Mouse (Mus musculus) brain, adult 2 months (tissue): Measurements from ENCODE around the gene Ppp2r2c.

Experiments used
- DNase-seq: peaks from one replicate; pipeline ENCODE4 v3.0.0; 2011; ENCODE audit warnings: low read depth, low spot score

The Ppp2r2c gene

DNA sequence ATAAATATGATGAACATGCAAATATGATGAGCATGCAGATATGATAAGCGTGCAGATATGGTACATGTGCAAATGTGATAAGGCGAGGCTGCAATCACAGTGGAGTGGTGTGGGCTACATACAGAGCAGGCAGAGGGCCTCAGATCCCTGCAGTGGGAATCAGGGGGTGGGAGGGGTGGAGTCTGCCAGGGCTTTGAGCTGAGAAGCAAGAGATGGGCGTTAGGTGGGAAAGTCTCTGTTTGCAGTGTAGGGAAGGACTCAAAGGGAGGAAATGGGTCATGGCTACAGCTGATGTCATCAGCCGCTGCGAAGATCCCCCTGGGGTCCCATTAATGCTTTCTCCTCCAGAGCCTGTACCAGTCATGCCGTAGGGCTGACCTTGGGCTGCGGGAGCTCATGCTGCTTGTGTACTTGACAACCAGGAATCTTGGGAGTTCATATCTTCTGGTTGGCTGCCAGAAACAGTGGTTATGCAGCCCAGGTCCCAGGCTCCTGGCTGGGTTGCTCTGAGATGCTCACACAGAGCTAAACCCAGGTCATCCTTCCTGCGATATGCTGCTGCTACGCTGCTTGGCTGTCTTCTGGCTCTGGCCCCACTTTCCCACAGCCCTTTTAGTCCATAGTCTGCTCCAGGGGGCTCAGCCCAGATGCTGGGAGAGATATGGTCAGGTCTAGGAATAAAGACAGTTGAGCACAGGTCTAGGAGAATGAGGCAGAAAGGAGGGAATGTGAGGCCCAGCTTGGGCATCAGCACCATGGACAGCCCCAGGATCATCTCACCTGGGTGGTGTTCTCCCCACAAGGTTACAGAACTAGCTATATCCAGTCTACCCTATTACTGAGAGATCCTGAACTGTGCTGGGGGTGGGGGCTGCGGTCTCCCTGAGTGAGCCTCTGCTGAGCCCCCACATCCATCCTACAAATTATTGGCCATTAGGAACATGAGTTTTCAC lies 27.6 kb downstream of the Ppp2r2c start:
- DNase-seq = peak; percentile 82

DNA sequence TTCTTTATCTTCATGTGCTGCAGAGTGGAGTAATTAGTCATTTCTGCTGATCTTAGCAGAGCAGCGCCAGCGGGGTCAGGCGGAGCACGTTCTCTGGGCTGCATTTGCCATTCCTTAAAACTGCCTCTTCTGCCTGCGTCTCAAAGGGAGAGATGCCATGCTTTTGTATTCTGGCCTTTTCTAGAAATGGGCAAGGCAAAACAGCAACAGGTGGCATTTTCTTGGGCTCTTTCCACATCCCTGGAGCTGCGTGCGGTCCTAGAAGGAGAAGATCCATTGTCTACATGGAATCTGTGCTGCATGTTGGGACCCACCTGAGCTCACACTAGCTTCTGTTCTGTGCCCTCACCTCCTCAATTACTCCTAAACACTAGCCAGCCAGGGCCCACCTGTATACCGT lies 29.7 kb downstream of the Ppp2r2c start:
- peak; percentile 55 for DNase-seq

- DNase-seq = peak; percentile 67
Observed at GRCm38 (mm10) chr5:36898415-36899109, 30.2 kb downstream of the Ppp2r2c start.

DNA sequence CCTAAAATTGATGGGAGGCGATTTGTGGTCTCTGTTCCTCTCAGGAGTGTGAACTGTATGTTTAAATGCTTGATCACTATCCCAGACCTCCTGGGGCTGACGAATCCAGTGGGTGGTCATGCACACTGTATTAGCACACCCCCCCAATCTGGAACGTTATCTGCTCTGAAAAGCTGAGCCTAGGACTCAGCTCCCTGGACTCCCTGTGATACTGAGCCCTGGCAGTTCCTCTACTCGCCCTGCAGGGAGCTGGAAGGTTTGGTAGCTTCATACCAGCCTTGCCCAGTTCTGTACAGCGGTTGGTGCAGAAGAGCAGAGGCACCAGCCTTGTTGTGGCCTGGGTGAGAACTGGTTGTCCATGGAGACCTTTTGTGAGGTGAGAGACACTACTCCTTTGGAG lies 31.1 kb downstream of the Ppp2r2c start:
- DNase-seq = no peak

DNA sequence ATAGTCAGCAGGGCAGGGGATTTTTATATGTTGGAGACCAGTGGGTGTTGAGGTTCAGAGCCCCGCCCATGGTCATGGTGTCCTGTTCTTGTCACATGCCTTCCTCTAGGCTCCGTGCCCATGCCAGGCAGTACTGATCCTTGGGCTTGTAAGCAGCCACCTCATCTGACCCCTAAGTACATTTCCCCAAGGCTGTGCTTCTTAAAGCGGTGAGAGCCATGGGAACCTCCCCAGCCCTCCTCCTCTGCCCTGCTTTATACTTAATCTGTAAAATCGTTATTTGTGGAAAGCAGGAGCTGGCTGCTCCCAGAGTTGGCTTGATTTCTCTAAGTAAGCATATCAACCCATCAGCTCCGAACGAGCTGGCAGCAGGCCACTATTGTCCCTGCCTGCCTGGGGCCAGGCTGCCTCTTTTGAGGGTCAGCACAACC lies 31.9 kb downstream of the Ppp2r2c start:
- DNase-seq = peak; percentile 77

DNA sequence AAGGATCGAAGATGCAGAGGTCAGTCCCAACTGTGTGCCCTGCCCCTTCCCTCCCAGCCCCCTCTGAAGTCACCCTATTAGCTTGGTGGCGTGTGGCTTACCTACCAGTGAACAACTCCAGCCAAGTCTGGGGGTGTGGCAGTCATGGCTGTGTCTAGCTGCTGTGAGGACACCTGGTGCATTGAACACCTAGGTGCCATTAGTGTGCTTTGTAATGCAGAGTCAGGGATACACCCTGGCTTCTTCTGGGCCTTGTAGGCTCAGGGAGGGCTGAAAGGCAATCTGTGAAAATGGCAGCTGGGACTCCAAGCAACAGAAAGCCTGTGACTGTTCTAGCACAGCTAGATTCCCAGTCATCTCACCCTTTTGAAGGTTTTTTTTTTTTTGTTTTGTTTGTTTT lies 34.5 kb downstream of the Ppp2r2c start:
- DNase-seq = no peak

DNA sequence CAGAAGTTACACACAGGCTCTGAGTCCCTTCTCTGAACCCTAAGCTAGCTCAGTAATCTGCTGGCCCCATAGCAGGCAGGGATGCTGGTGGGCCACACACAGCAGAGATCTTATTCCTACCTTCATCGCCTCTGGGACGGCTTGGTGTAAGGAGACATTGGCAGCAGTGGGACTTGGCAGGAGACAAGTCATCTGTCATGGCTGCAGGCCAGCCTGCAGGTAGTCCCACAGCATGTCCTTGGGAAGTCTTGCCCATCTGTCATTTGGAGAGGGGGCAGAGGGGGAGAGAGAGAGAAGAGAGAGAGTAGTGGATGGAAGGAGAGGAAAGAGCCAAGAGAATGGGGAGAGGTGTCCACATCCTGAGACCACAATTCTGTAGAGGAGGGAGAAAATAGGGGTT lies 35.8 kb downstream of the Ppp2r2c start:
- peak; percentile 95 for DNase-seq

DNA sequence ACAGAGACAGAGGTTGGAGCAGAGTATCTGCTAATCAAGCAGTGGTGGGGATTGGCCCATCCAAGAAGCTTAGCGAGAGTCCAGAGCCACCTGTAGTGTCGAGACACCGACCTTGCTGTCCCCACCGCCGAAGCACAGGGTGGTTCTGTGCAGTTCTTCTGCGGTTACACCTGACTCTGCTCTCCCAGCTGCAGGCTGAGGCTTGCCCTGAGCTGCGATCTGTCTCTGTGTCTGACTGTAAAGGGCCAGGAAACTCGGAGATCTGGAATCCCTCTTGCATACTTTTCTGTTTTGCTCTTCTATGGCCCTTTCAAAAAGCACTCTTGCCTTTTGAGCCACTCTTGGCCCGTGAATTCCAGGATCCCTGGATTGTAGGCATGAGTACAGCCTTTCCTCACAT lies 36.4 kb downstream of the Ppp2r2c start:
- no peak for DNase-seq

- DNase-seq = no peak
Observed at GRCm38 (mm10) chr5:36905216-36905615, 36.9 kb downstream of the Ppp2r2c start.

DNA sequence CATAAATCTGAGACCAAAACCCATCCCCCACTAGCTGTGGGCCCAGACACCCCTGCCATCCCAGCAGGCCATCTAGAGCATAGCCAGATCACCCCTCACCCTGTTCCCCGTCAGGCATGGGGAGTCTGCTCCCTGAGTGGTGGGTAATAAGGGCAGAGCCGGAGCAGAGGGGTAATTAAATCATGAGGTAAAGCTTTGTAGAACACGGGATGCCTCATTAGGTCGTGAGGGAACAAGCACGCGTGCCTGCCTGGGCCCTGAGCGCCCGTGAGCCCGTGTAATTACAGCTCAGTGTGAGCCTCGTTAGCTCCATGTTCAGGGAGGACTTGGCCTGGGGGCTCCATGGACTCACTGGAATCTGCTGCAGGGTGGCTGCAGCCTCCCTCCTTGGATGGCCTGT lies 39.4 kb downstream of the Ppp2r2c start:
- no peak for DNase-seq

GRCm38 (mm10) chr5:36909545-36909944 lies 41.2 kb downstream of the Ppp2r2c start:
- no peak for DNase-seq

DNA sequence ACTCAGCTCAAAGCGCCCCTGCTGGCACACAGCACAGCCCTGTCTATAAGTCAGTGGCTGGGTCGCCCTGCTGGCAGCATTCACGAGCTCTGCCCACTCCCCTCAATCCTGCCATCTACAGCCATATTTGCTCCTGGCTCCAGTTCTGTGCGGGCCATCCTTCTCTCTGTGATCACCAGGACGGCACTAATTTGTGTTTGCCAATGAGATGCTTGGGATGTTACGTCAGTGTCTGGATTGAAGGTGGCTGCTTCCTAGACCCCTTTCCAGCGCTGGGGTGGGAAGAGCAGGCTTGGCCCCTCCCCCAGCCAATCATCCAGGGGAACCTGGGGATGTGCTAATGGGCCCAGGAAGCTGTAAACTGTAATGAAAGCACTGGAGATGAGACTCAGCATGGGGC lies 42.7 kb downstream of the Ppp2r2c start:
- DNase-seq = no peak

DNA sequence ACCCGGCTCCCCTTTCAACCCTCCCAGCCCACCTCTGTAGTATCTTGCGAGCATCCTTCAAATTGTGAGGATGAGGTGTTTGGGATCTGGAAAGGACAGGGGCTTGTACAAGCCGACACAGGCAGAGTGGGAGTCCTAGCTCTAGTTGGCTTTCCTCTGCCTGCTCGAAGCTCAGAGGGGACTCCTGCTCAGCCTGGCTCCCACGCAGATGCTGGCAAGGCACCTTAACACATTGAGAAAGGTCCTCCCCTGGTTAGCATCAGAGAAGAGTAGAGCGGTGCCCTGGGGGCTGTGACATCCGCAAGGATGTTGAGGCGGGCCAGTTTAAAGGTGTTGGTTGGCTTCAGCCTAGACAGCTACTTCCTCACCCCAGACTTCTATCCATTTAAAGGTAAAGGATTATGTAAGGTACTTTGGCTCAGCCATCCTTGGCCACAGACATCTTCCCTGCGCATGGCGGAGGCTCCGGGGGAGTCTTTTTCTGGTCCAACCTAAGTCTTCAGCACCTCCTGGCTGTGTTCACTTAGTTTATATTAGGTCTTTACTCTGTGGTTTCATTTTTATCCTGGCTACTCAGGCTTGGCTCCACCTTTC lies 43.5 kb downstream of the Ppp2r2c start:
- peak; percentile 75 for DNase-seq

DNA sequence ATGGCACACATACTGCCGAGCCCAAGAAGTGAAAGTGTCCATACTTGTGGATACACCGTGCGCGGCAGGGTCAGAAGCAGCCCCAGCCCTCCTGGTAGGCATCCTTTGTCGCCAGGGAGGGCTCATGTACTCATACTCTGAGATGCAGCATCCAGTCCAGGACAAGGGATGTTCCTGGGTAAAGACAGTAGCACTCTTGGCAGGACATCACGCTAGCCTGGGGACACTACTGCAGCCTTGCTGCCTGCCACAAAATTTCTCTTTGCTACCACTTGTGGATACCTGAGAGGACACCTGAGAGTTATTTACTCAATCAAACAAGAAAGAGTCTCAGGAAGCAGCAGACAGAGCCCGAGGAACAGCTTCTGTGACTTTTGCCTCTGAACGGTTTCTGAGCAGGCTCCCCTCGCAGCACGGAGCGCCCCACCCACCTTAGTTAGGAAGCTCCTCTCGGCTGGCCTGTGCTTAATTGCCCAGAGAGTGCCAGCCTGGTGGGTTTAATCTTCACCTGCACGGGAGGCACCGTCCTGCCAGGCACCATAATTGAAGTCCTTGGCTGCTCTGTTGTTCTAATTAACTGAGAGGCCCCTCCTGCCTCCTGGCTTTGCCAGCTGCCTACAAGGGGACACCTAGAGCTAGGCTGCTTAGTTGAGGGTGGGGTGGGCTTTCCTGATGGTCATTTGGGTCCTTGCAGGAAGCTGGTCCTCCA lies 44.4 kb downstream of the Ppp2r2c start:
- no peak for DNase-seq

DNA sequence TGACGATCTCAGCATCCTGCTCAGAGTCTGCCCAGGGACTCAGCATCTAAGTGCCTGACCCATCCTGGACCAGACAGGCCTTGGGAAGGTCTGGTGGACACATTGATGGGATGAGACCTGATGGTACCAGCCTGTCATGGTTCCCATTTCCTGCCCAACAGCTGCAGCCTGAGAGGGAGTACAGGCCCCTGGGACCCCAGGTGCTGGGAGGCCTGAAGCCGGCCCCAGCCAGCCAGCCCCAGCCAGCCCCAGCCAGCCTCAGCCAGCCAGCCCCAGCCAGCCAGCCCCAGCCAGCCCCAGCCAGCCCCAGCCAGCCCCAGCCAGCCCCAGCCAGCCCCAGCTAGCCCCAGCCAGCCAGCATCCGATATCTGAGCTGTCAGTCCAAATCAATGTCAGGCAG lies 46.9 kb downstream of the Ppp2r2c start:
- no peak for DNase-seq

GRCm38 (mm10) chr5:36916581-36916980 lies 48.3 kb downstream of the Ppp2r2c start:
- peak; percentile 85 for DNase-seq

DNA sequence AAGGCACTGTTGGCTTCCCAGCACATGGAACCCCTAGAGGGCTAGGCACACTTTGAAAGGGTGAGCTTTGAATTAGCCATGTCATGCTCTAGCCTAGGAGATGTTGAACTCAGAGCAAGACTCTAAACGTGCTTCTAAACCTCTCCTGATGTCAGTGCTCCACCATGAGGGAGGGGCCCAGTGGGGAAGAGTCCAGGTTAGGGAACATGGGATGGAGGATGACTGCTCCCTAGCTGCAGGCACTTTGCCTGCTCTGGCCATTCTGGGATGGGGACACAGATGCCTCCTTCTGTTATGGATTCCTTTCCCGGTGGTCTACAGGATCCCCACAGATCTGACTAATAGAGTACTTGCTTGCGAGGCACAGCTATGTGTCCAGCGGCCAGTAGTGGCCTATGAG lies 48.9 kb downstream of the Ppp2r2c start:
- DNase-seq = no peak

- no peak for DNase-seq
Observed at GRCm38 (mm10) chr5:36918016-36918415, 49.7 kb downstream of the Ppp2r2c start.

- DNase-seq = no peak
Observed at GRCm38 (mm10) chr5:36920072-36920471, 51.8 kb downstream of the Ppp2r2c start.

DNA sequence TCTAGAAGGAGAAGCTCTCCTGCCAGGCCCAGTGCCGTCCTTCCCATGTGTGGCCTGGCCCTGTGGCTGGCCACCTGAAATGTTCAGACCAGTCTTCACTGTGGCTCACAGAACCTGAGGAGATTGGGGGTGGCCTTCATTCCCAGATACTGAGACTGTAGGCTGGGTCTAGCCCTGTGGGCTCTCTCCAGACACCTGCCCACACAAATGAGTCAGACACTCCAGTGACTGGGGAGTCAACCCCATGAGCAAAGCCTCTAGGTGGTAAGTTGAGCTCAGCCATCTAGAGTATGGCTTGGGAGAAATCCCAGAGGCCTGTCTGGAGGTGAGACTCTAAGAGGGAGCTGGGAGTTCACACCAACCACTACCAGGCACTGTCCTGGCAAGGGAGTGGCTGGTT lies 53.6 kb downstream of the Ppp2r2c start:
- DNase-seq = peak; percentile 81

DNA sequence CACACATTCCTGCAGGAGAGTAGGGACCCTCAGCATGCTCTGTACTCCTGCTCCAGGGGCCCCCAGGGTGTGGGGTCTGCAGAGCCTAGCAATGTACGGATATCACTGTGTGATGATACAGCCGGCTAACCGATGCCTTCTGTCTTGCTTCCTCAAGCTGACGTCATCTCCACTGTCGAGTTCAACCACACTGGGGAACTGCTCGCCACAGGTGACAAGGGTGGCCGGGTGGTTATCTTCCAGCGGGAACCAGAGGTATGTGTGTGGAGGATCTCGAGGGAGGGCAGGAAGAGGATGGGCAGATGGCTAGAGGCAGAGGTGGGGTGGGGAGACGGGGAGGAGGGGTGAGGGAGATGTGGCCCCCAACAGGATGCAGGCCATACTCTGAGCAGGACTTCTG lies 54.5 kb downstream of the Ppp2r2c start:
- no peak for DNase-seq
